Mouse (Mus musculus) C2C12 (cell line): ENCODE results near the gene Smo.

Experiments used
- CTCF ChIP-seq: IDR thresholded peaks from one replicate; pipeline ENCODE4 v1.5.1; 2011; ENCODE audit not compliant: control insufficient read depth, insufficient read depth, insufficient read length
- MAX ChIP-seq: IDR thresholded peaks from one replicate; pipeline ENCODE4 v1.6.1; 2011; ENCODE audit warnings: mild to moderate bottlenecking, control low read depth
- MYOD1 ChIP-seq: IDR thresholded peaks from one replicate; pipeline ENCODE4 v1.6.1; 2011; ENCODE audit warnings: low read depth; ENCODE audit not compliant: control insufficient read depth, insufficient read length
- MYOG ChIP-seq: IDR thresholded peaks from one replicate; pipeline ENCODE4 v1.6.1; 2011; ENCODE audit not compliant: control insufficient read depth, insufficient read length; ENCODE audit errors: extremely low read depth
- USF1 ChIP-seq: IDR thresholded peaks from one replicate; pipeline ENCODE4 v1.6.1; 2011; ENCODE audit warnings: low read depth, mild to moderate bottlenecking, control low read depth, moderate library complexity

DNA sequence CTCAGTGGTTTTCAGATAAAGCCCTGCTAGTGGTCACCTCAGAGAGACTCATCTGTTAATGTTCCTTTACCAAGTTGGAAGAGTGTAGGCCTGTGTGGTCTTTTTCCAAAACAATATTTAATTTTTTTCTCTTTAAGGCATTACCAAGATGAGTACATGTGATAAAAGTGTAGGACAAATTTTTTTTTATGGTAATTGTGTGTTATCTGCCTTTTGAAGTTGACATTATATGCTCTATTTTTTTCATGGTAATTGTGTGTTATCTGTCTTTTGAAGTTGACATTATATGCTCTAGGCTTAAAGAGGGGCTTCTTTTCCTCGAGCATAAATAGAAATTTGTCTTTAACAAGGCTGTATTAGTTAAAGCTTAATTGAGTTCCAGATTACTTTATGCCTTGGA, 46.9 kb downstream of the Smo start:
- no peak for TF ChIP-seq MYOD1
- no peak for TF ChIP-seq CTCF
- TF ChIP-seq MAX: no peak
- TF ChIP-seq USF1: no peak
- TF ChIP-seq MYOG: no peak
